Mouse (Mus musculus) E14TG2a.4 (cell line): ENCODE data around the gene Lhx5.

ENCODE experiments used
- CTCF ChIP-seq: conservative IDR thresholded peaks from 2 replicates; pipeline ENCODE4 v1.5.1; 2014; ENCODE audit warnings: low read length
- NANOG ChIP-seq: IDR thresholded peaks from 2 replicates; pipeline ENCODE4 v1.6.1; 2014; ENCODE audit warnings: borderline replicate concordance, low read length, mixed read lengths
- POU5F1 ChIP-seq: IDR thresholded peaks from 2 replicates; pipeline ENCODE4 v1.6.1; 2014; ENCODE audit warnings: low read length, borderline replicate concordance

- TF ChIP-seq CTCF (no peak), POU5F1 (no peak), NANOG (no peak)
Observed at GRCm38 (mm10) chr5:120490679-120491192, 59.2 kb downstream of the Lhx5 start.
